Mouse (Mus musculus): ENCODE measurements around the gene Celf5. TPM values are rescaled to one million over a fixed set of nuclear protein-coding genes. Genes with fewer than 3 reads are reported as not detected.
A peak's percentile ranks its signal among the peaks of the same experiment; 100 is the strongest.

The Celf5 gene
- polyA plus RNA-seq, 1 experiment from 2014 or later: 0.40 TPM

- Histone ChIP-seq H3K4me2 (ENCODE audit: low read depth, low read length) (peak within 1 kb of the TSS; percentile 33), H3K27ac (ENCODE audit: low read length) (no peak within 1 kb of the TSS), H3K4me3 (ENCODE audit: low read length) (peak within 1 kb of the TSS; percentile 11; the same call in 1 of the 2 replicates), H3K27me3 (ENCODE audit: control insufficient read depth, insufficient read depth, low read depth, low read length) (no peaks in the 10 kb centered on the region; the same call in 1 of the 2 replicates), H3K4me1 (replicated peaks; ENCODE audit: control insufficient read depth, insufficient read depth, low read length) (peaks cover 4% of the 10 kb centered on the region), H3K36me3 (ENCODE audit: control insufficient read depth, insufficient read depth, low read length) (no peaks in the 10 kb centered on the region), H3K9me3 (ENCODE audit: control insufficient read depth, low read length) (no peaks in the 10 kb centered on the region), H3K9ac (ENCODE audit: low read length) (no peak within 1 kb of the TSS)
- no peak for ATAC-seq (ENCODE audit: low read depth)
- WGBS: 82% methylated on average over 3 of the region's 3 CpGs
These were observed 17.5 kb upstream of the Celf5 start, which contains the start of gene S1pr4 for GRCm38 (mm10) chr10:81500032-81500431. Gene S1pr4 (minus strand): TSS chr10:81500132.

DNA sequence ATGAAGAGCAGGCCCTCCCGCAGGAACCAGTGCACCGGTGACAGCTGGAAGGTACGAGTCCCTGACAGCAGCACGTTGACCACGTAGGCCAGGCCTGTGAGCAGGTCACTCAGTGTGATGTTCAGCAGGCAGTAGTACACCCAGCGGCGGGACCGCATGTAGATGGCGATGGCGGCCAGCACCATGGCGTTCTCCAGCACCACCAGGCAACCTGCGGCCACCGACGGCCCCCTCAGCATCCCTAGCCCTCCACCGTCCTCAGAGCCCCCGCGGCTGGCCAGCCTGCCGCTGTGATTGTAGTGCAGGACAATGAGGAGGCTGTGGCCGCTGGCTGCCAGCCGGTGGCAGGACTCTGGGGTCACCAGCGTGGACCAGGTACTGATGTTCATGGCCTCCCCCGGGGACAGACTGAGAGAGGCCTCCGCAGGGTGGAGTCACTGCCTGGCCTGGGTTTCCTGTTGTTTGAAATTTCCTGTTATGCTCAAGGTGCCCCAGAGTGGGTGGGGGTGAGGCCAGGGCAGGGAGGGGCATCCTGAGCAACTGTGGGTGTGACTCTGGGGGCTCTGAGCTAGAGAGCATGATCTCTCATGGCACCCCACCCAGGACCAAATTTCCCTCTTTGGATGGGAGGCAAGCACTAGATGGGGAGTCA is 16.9 kb upstream of the Celf5 start:
- WGBS: 61% methylated on average over 23 of the region's 23 CpGs
- ATAC-seq (ENCODE audit: low read depth): no peak
- H3K36me3 ChIP-seq (ENCODE audit: control insufficient read depth, insufficient read depth, low read length): no peaks in the 10 kb centered on the region
- no peak overlapping the region for H3K27ac ChIP-seq (ENCODE audit: low read length)
- H3K27me3 ChIP-seq (ENCODE audit: control insufficient read depth, insufficient read depth, low read depth, low read length): no peaks in the 10 kb centered on the region; the same call in 1 of the 2 replicates
- H3K4me3 ChIP-seq (ENCODE audit: low read length): peak overlapping the region; percentile 11; the same call in 1 of the 2 replicates
- peak overlapping the region; percentile 33 for H3K4me2 ChIP-seq (ENCODE audit: low read depth, low read length)
- H3K9ac ChIP-seq (ENCODE audit: low read length): no peak overlapping the region
- H3K9me3 ChIP-seq (ENCODE audit: control insufficient read depth, low read length): no peaks in the 10 kb centered on the region
- peaks cover 11% of the 10 kb centered on the region for H3K4me1 ChIP-seq (replicated peaks; ENCODE audit: control insufficient read depth, insufficient read depth, low read length)

- no peaks in the 10 kb centered on the region for H3K36me3 ChIP-seq (ENCODE audit: control insufficient read depth, insufficient read depth, low read length)
- peaks cover 13% of the 10 kb centered on the region for H3K4me1 ChIP-seq (replicated peaks; ENCODE audit: control insufficient read depth, insufficient read depth, low read length)
- peak overlapping the region; percentile 14; the same call in 1 of the 2 replicates for H3K4me2 ChIP-seq (ENCODE audit: low read depth, low read length)
- no peak overlapping the region for H3K9ac ChIP-seq (ENCODE audit: low read length)
- H3K27me3 ChIP-seq (ENCODE audit: control insufficient read depth, insufficient read depth, low read depth, low read length): no peaks in the 10 kb centered on the region; the same call in 1 of the 2 replicates
- no peak for ATAC-seq (ENCODE audit: low read depth)
- no peak overlapping the region for H3K4me3 ChIP-seq (ENCODE audit: low read length)
- WGBS: 82% methylated on average over 38 of the region's 38 CpGs
- no peak overlapping the region for H3K27ac ChIP-seq (ENCODE audit: low read length)
- no peaks in the 10 kb centered on the region for H3K9me3 ChIP-seq (ENCODE audit: control insufficient read depth, low read length)
These were observed 16.1 kb upstream of the Celf5 start for GRCm38 (mm10) chr10:81498316-81499249.

GRCm38 (mm10) chr10:81497401-81498270 is 15.1 kb upstream of the Celf5 start:
- peaks cover 13% of the 10 kb centered on the region for H3K4me1 ChIP-seq (replicated peaks; ENCODE audit: control insufficient read depth, insufficient read depth, low read length)
- no peaks in the 10 kb centered on the region for H3K27me3 ChIP-seq (ENCODE audit: control insufficient read depth, insufficient read depth, low read depth, low read length)
- H3K4me2 ChIP-seq (ENCODE audit: low read depth, low read length): peak overlapping the region; percentile 54
- H3K9me3 ChIP-seq (ENCODE audit: control insufficient read depth, low read length): no peaks in the 10 kb centered on the region
- no peak overlapping the region for H3K27ac ChIP-seq (ENCODE audit: low read length)
- H3K4me3 ChIP-seq (ENCODE audit: low read length): no peak overlapping the region
- H3K36me3 ChIP-seq (ENCODE audit: control insufficient read depth, insufficient read depth, low read length): peaks cover 7% of the 10 kb centered on the region
- 73% methylated on average over 17 of the region's 17 CpGs for WGBS
- peak overlapping the region; percentile 22; the same call in 1 of the 2 replicates for H3K9ac ChIP-seq (ENCODE audit: low read length)
- no peak for ATAC-seq (ENCODE audit: low read depth)

- ATAC-seq (ENCODE audit: low read depth): no peak
- peak overlapping the region; percentile 77 for H3K4me3 ChIP-seq (ENCODE audit: low read length)
- no peaks in the 10 kb centered on the region for H3K9me3 ChIP-seq (ENCODE audit: control insufficient read depth, low read length)
- H3K4me1 ChIP-seq (replicated peaks; ENCODE audit: control insufficient read depth, insufficient read depth, low read length): peaks cover 13% of the 10 kb centered on the region
- H3K27me3 ChIP-seq (ENCODE audit: control insufficient read depth, insufficient read depth, low read depth, low read length): no peaks in the 10 kb centered on the region
- peak overlapping the region; percentile 67 for H3K9ac ChIP-seq (ENCODE audit: low read length)
- H3K27ac ChIP-seq (ENCODE audit: low read length): no peak overlapping the region
- H3K36me3 ChIP-seq (ENCODE audit: control insufficient read depth, insufficient read depth, low read length): peaks cover 13% of the 10 kb centered on the region
- peak overlapping the region; percentile 54 for H3K4me2 ChIP-seq (ENCODE audit: low read depth, low read length)
- WGBS: 29% methylated on average over 4 of the region's 4 CpGs
These were observed 14.5 kb upstream of the Celf5 start for GRCm38 (mm10) chr10:81496969-81497368.

GRCm38 (mm10) chr10:81496264-81496901 is 13.9 kb upstream of the Celf5 start, which contains the start of gene Ncln:
Gene Ncln (minus strand): TSS chr10:81496392.
- peaks cover 13% of the 10 kb centered on the region for H3K4me1 ChIP-seq (replicated peaks; ENCODE audit: control insufficient read depth, insufficient read depth, low read length)
- peak within 1 kb of the TSS; percentile 86 for H3K9ac ChIP-seq (ENCODE audit: low read length)
- peak within 1 kb of the TSS; percentile 96 for H3K4me2 ChIP-seq (ENCODE audit: low read depth, low read length)
- H3K27me3 ChIP-seq (ENCODE audit: control insufficient read depth, insufficient read depth, low read depth, low read length): no peaks in the 10 kb centered on the region
- under 1% methylated on average over 41 of the region's 45 CpGs for WGBS
- H3K36me3 ChIP-seq (ENCODE audit: control insufficient read depth, insufficient read depth, low read length): peaks cover 19% of the 10 kb centered on the region
- peak; percentile 97 for ATAC-seq (ENCODE audit: low read depth)
- H3K27ac ChIP-seq (ENCODE audit: low read length): peak within 1 kb of the TSS; percentile 80
- peak within 1 kb of the TSS; percentile 77 for H3K4me3 ChIP-seq (ENCODE audit: low read length)
- H3K9me3 ChIP-seq (ENCODE audit: control insufficient read depth, low read length): no peaks in the 10 kb centered on the region

DNA sequence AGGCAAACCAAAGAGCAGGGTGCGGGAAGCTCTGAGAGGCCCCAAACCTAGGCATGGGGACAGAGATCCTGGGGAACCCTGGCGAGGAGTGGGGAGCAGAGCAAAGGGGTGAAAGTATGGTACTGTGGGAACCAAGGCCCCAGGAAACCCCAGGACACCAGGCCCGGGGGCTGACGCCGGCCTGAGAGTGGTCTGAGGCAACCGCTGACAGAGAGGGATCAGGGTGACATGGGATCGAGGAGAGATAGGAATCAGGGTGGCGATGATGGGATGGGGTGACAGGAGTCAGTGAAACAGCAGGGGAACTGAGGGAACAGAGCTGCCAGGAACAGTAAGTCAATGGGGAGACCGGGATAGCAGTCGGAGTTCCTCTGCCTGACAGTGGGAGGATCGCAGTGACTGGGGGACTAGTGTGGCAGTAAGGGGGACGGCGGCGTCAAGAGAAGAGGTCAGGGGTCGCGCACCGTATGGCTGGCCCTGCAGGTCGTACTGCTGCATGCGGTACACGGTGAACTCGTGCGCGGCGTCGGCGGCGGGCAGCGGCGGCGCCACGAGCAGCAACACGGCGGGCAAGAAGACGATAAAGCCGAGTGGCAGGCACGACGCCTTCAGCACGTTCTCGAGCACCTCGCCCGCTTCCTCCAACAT is 13.2 kb upstream of the Celf5 start:
- peak overlapping the region; percentile 96 for H3K4me2 ChIP-seq (ENCODE audit: low read depth, low read length)
- under 1% methylated on average over 41 of the region's 41 CpGs for WGBS
- no peaks in the 10 kb centered on the region for H3K27me3 ChIP-seq (ENCODE audit: control insufficient read depth, insufficient read depth, low read depth, low read length)
- peaks cover 26% of the 10 kb centered on the region for H3K36me3 ChIP-seq (ENCODE audit: control insufficient read depth, insufficient read depth, low read length)
- peak overlapping the region; percentile 77 for H3K4me3 ChIP-seq (ENCODE audit: low read length)
- H3K9me3 ChIP-seq (ENCODE audit: control insufficient read depth, low read length): no peaks in the 10 kb centered on the region
- peak; percentile 26 for ATAC-seq (ENCODE audit: low read depth)
- H3K27ac ChIP-seq (ENCODE audit: low read length): 0 out of 2 replicates have a peak overlapping the region, but pooled peaks have one; percentile 42
- H3K4me1 ChIP-seq (replicated peaks; ENCODE audit: control insufficient read depth, insufficient read depth, low read length): peaks cover 13% of the 10 kb centered on the region
- peak overlapping the region; percentile 86 for H3K9ac ChIP-seq (ENCODE audit: low read length)

DNA sequence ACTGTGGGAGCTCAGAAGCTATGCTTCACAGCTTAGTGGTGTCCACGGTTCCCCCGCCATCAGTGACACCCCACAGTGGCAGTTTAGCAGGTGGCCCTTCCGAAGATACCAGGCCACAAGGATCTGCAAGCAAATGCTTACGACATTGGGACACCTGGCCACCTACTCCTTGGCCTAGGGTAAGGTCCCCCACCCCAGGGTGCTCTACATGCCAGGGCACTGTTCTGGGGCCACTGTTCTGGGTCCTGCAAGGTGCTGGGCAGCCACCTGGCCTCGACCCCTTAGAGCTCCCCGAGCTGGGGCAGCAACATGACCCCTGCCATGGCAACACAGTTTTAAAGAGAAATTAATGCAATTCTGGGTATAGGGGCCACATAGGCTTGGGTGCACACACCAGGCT is 12.6 kb upstream of the Celf5 start:
- ATAC-seq (ENCODE audit: low read depth): no peak
- Histone ChIP-seq H3K36me3 (ENCODE audit: control insufficient read depth, insufficient read depth, low read length) (peaks cover 27% of the 10 kb centered on the region), H3K27me3 (ENCODE audit: control insufficient read depth, insufficient read depth, low read depth, low read length) (no peaks in the 10 kb centered on the region), H3K4me1 (replicated peaks; ENCODE audit: control insufficient read depth, insufficient read depth, low read length) (peaks cover 13% of the 10 kb centered on the region), H3K9me3 (ENCODE audit: control insufficient read depth, low read length) (no peaks in the 10 kb centered on the region), H3K4me2 (ENCODE audit: low read depth, low read length) (peak overlapping the region; percentile 96), H3K4me3 (ENCODE audit: low read length) (peak overlapping the region; percentile 77), H3K27ac (ENCODE audit: low read length) (no peak overlapping the region), H3K9ac (ENCODE audit: low read length) (peak overlapping the region; percentile 86)
- WGBS: 66% methylated on average over 6 of the region's 6 CpGs
